Mouse (Mus musculus): ENCODE data around the gene Ascl3. TPM values are rescaled to one million over a fixed set of nuclear protein-coding genes. Genes with fewer than 3 reads are reported as not detected.

Ascl3 gene
- total RNA-seq, 2 experiments from 2014 or later, result not detected

DNA sequence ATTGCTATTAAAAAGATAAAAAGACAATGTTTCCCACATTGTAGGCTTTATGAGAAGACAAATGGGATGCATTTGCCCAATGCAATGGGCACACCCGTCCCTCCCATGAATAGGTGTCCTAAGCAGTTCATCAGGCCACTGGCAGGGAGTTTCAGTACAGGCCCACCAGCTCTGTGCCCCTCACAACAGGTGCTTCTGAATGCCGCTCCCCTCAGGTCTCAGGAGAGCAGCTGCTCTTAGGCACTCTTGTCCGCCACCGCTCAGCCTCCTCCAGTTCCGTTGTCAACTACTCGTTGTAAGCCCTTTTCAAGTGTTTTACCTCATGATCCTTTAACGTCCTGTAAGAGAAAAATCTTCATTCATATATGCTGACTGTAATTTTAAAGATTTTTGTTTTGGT, 19.3 kb downstream of the Ascl3 start:
- no peak for DNase-seq (ENCODE audit: low spot score in 2 of 2)

DNA sequence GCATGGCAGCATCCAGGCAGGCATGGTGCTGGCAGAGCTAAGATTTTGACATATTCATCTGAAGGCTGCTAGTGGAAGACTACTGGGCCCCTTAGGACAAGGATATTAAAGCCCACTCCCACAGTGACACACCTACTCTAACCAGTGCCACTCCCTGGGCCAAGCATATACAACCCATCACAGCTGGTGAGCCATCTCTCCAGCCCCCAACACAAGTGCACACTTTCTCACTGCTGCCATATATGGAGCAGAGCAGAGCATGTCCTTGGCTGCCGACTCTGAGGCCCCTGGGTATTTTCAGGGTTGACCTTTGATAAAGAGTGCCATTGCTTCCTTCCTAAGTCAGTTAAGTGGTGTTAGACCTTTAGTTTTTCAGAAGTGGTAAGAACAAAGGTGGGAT, 21.5 kb downstream of the Ascl3 start:
- DNase-seq (ENCODE audit: low spot score in 2 of 2), result no peak

DNA sequence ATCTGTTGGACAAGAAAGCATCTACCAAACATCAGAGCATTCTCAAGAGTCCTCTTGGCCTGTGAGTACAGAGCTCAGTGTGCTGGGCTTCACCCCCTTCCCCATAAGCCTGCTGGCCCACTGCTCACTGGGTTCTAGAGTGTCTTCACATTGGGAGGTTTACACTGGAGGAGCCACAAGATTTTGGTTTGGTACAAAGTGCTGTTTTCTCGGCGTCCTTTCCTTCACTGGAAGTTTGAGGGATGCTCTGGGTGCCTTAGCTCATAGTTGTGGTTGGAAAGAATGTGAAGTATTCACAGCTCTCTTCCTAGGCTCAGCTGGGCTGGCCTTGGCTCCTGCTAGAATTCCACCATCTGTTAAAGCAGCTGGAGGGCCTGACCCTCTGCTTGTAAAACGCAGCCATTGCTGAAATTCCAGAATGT, 22.6 kb downstream of the Ascl3 start:
- no peak for DNase-seq (ENCODE audit: low spot score in 2 of 2)

DNA sequence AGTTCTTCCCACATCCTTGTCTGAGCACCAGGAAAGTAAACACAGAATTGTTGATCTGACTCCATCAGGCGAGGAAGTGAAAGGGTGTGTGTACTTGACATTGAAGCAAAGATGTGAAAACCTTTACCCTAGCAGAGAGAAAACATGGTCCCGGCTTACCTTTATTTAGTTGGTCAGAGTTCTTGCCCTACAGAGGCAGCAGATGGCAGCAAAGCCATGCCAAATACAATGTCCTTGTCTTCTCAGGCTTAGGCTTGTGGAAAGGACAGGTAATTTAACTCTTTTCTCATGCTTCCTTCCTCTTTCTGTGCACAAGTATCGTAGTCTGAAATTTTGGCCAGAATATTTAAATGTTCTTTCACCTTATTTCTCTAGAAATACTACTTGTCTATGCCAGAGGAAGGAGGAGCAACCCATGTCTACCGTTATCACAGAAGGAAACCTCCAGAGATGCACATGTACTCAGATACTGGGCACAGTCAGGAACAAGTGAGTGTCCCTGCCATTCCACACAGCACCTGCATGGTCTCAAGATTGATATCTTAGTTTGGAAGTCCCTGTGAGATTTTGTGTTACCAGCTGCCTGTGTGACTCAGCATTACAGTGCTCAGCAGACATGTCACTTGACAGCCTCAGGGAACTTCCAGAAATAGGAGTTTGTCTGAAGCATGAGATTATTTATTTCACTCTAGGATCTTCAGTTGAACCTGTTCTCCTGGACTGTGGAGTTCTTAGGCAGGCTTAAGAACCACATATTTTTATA, 24.3 kb downstream of the Ascl3 start:
- DNase-seq (ENCODE audit: low spot score in 2 of 2), result no peak

DNA sequence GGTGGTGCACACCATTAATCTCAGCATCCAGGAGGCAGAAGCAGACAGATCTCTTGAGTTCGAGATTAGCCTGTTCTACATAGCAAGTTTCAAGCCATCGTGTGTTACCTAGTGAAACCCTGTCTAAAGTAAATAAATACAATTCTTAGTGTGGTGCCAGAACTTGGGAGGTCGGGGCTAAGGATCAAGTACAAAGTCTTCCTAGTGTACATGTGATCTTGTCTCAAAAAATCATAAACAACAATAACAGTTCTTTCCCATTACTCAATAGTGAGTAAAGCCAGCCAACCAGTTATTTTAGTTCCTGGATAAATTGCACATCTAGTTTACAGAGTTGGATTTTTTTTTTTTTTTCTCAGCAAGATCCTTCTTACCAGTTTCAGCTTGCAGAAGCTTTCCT, 27.1 kb downstream of the Ascl3 start:
- no peak for DNase-seq (ENCODE audit: low spot score in 2 of 2)

DNA sequence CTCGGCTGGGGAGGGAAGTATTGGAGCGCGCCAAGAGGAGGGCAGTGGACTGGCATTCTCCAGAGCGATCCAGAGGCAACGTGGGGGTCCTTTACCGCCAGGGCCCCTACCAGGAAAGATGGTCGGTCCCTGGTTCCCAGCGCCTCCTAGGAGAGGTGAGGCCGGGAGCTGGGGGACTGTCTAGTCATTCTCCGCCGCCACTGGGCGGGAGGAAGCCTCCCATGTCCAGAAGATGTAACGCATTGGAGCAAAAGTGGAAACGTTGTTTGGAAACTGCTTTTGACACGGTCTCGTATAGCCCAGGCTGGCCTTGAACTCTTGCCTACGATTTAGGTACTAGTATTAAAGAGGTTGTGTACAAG, 27.5 kb downstream of the Ascl3 start:
- no peak for DNase-seq (ENCODE audit: low spot score in 2 of 2)

DNA sequence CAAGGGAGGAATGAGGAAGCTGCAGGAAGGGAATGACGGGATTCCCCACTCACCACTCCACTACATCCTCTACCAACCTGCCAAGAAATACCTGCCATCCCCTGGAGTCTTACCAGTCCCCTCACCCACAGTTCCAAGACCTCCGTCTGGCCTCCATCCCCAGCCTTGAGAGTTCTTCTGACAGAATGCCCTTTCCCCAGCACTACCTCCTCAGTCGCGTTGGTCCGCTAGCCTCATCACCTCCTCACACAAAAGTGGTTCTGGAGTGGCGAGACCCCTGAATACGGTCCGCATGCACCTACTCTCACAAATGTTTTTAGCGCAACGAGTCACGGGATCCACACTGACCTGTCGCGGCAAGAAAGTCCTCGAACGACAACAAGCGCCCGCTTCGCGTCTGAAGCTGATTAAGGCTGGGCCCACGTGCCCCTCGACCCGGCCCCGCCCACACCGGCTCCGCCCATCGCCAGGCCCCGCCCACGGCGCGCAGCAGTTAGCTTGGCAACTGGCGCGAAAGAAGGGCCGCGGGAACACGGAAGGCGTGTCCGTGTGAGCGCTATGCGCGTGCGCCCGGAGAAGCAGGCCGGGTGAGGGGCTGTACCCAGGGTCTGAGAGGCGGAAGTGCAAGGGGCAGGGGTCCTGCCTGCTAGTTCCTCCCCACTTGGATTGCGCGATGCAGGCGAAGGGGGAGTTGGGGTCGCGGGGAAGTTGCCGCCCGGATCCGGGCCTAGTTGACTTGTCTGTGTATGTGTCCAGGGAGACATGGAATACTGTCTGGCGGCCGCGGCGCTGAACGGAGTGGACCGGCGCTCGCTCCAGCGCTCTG, 28.1 kb downstream of the Ascl3 start, which contains the start of the genes St5 and Akip1:
TSS of gene St5 (minus strand) at position 416 of the 826 bp plus-strand sequence.
TSS of gene Akip1 (plus strand) at position 501 of the 826 bp plus-strand sequence.
- peak; percentile 95 to 97 for DNase-seq (ENCODE audit: low spot score in 2 of 2)

DNA sequence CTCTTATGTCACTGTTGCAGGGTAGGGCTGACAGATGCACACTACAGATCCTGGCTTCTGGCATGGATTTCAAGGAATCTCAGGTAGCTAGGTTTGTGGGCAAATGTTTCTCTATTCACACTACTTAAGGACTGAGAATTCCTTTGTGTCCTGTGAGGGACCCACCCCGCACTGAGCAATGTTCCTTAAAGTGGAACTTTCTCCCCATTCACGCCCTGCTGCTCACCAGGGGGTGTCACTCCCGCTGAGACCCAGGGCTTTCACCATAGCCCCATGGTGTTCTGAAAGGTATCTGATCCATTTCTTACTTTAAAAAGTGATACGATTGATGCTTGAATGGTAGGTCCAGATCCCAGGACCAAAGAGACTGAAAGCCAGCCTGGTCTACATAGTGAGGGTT, 28.8 kb downstream of the Ascl3 start:
- DNase-seq (ENCODE audit: low spot score in 2 of 2), result no peak

DNA sequence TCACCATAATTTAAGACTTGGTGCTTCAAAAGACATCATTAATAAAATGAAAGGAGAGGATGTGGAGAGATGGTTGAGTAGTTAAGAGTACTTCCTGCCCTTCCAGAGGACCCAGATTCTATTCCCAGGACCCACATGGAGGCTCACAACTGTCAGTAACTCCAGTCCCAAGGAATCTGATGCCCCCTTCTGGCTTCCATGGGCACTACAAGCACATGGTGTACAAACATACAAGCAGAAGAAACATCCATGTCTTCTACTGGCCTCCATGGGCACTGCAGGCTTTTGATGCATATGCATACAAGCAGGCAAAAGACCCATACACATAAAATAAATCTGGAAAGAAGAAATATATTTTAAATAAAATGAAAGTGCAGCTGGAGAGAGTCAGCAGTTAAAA, 31.3 kb downstream of the Ascl3 start:
- no peak for DNase-seq (ENCODE audit: low spot score in 2 of 2)

DNA sequence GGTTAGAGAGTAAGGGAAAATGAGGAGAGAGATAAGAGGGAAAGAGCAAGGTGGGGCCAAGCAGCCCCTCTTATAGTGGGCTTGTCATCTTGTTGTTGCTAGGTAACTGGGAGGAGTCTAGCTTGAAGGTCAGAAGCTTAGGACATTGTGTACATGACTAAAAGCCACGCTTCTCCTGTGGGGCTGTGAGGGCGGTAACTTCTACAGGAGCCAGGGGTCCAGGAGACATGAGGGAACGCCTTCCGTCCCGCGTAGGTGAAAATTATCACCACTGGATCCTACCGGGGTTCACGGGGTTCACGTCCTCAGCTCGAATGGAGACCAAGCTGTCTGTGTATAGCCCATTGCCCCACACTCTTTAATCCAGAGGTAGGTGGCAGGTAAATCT, 36.2 kb downstream of the Ascl3 start:
- no peak for DNase-seq (ENCODE audit: low spot score in 2 of 2)

DNA sequence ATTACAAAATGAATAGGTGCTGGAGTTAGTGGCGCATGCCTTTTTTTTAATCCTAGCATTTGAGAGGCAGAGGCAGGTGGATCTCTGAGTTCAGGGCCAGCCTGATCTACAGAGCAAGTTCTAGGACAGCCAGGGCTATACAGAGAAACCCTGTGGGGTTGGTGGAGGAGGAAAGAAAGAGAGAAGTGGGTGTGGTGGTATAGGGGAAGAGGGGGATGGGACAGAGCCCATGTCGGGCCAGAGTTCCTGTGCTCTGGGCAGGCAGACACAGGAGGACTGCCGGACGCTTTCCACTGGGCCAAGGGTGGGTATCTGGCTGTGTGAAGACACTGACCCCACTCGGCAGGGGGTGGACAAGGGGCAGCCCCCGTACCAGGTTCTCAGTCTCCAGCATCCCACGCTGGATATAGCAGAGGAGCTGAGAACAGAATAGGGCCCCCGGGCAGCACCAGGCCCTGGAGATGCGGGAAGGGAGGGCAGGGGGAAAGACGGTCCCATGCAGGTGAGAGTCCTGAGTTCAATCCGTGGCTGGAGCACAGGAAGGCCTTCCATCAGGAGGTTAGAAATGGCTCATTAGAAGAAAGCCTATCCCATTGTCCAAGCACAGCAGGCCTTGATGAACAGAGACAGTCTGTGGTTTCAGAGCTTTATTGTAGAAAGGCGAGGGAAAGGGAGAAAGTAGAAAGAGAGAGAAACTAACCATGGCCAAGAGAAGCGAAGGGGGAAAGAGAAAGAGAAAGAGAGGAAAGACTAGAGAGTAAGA, 36.8 kb downstream of the Ascl3 start:
- DNase-seq (ENCODE audit: low spot score in 2 of 2), result no peak

DNA sequence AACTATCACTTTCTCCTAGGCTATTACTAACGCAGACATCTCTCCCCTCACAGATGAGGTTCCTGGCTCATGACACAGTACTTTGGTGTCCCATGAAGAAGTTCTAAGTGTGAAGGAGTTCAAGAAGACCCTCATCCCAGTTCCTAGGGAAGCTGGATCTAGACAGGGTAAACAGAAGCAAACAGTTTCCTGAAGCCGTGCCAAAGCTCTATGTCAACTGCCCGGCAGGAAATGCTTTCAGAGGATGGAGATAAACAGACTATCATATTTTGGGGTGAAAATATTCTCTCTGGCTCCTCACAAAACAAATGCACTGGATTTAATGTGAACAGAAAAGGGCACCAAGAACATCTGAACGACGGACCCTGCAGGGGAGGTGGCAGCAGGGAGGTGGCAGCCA, 40.6 kb downstream of the Ascl3 start:
- no peak for DNase-seq (ENCODE audit: low spot score in 2 of 2)

DNA sequence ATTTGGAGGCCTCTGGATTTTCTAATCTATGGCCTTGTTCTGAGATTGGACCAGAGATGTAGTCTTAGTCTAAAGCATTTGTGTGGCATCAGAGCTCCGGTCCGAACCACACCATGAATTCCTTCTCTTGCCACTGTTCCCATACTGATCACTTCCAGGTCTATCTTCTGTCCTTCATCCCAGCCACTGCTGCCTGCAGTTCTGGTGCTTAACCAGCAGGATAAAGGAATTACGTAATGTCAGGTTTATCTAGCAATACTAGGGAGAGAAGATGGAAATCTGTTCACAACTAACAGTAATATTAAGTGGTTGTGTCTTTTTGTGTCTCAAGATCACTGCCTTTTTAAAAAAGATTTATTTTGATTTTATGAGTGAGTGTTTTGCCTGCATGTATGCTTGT, 41.4 kb downstream of the Ascl3 start:
- no peak for DNase-seq (ENCODE audit: low spot score in 2 of 2)

DNA sequence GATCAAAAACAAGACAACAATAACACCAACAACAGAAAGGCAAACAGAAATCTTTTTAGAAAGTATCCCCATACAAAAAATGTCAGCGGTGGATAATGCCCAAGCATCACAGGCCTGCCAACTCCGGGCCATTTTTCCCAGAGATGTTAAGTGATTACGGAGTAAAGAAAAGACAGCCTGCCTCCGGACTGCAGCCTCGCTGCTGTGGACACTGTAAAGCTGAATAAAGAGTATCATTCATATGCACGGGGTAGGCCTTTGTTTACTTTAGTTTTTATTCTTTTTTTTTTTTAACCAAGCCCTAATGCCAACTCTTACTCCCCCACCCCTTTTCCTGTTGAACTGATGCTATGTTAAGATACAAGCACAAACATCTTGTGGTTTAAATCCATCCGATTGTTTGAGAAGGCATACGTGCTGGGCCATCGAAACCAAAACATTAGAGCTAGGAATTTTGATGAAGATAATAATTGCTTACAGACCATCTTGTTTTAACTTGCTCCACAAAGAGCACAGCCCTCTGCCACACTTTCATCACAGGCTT, 44.9 kb downstream of the Ascl3 start:
- no peak for DNase-seq (ENCODE audit: low spot score in 2 of 2)

DNA sequence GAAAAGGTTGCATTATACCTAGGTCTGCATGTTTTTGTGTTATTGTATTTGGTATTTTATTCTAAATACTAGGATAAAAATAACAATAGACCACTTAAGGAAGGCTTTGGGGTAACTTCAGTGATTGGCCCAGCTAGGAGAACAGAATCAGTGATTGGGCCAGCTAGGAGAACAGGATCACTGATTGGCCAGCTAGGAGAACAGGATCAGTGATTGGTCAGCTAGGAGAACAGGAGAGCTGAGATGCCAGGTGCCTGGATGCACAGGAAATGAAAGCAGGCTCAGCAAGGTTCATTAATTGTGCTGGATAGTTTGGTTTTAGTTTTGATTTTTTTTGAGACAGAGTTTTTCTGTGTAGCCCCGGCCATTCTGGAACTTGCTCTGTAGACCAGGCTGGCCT, 50.6 kb downstream of the Ascl3 start:
- no peak for DNase-seq (ENCODE audit: low spot score in 2 of 2)

DNA sequence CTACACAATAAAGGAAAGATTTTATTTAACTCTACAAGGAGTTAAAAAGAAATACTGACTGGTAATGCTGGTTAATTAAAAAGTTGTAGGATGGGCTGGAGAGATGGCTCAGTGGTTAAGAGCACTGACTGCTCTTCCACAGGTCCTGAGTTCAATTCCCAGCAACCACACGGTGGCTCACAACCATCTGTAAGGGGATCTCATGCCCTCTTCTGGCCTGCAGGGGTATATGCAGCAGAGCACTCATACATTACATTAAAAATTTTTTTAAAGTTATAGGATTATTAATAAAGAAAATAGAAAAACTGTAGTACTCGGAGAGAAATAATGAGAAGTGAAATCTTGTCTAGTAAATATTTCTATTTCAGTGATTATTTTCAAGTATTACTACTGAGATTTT, 51.2 kb downstream of the Ascl3 start:
- DNase-seq (ENCODE audit: low spot score in 2 of 2), result no peak

Other genes with a start within 250 kb of the Ascl3 start
- gene Trim66, start 223.6 kb downstream of the Ascl3 start, total RNA-seq (2021), result under 1 TPM; 0.25 to 0.40 TPM
- 100 to 1,000 TPM; 264 to 272 TPM for gene Rpl27a, start 212.6 kb downstream of the Ascl3 start, total RNA-seq (2021)
- gene St5, start 28.1 kb downstream of the Ascl3 start, total RNA-seq (2021), result 10 to 100 TPM; 54.1 to 57.6 TPM
- 10 to 100 TPM; 33.3 to 34.0 TPM for gene Akip1, start 28.0 kb downstream of the Ascl3 start, total RNA-seq (2021)
- not detected for gene BC051019, start 7.9 kb downstream of the Ascl3 start, total RNA-seq (2021)
- 10 to 100 TPM; 34.8 to 36.9 TPM for gene Tmem9b, start 21.1 kb upstream of the Ascl3 start, total RNA-seq (2021)
- 1 to 10 TPM; 1.1 to 1.2 TPM for gene Nrip3, start 50.3 kb upstream of the Ascl3 start, total RNA-seq (2021)
- 1 to 10 TPM in 1 of 2 experiments, under 1 TPM in 1; 0.92 to 3.1 TPM for gene Scube2, start 134.0 kb upstream of the Ascl3 start, total RNA-seq (2021)
- 100 to 1,000 TPM; 150 to 154 TPM for gene Dennd5a, start 228.7 kb upstream of the Ascl3 start, total RNA-seq (2021)